Mouse (Mus musculus) gonadal fat pad, adult 2 months (tissue): ENCODE results near the gene Adam1b. TPM values are rescaled to one million over a fixed set of nuclear protein-coding genes. Genes with fewer than 3 reads are reported as not detected.

Experiments used
- polyA plus RNA-seq: library from polyadenylated mRNA; depleted of rRNA; stranded (reverse); fragments of >200 nt; gene quantifications from 2 replicates; pipeline ENCODE4 v1.2.3, GENCODE M21; 2012; rRNA removed

Gene Adam1b
- polyA plus RNA-seq, 1 experiment: 0.05 TPM

Other genes with a start within 250 kb of the Adam1b start
- 71.9 and 82.8 TPM in 2 replicates for gene Trafd1, start 117.8 kb downstream of the Adam1b start, polyA plus RNA-seq
- gene Naa25, start 105.5 kb downstream of the Adam1b start, polyA plus RNA-seq: 7.9 and 8.0 TPM in 2 replicates
- gene Tmem116, start 51.5 kb downstream of the Adam1b start, polyA plus RNA-seq: 11.1 and 12.0 TPM in 2 replicates
- gene Erp29, start 50.9 kb downstream of the Adam1b start, polyA plus RNA-seq: 65.3 and 66.6 TPM in 2 replicates
- gene Adam1a, start 42.0 kb upstream of the Adam1b start, polyA plus RNA-seq: 4.7 and 4.8 TPM in 2 replicates
- 0.33 TPM in 1 of 2 replicates, not detected in the other for gene Gm42878, start 42.0 kb upstream of the Adam1b start, polyA plus RNA-seq
- 45.5 and 48.9 TPM in 2 replicates for gene Mapkapk5, start 42.5 kb upstream of the Adam1b start, polyA plus RNA-seq
- gene Aldh2, start 90.4 kb upstream of the Adam1b start, polyA plus RNA-seq: 790 and 869 TPM in 2 replicates
- 17.4 and 21.3 TPM in 2 replicates for gene Acad12, start 115.5 kb upstream of the Adam1b start, polyA plus RNA-seq
- 11.7 and 13.4 TPM in 2 replicates for gene Acad10, start 157.1 kb upstream of the Adam1b start, polyA plus RNA-seq
- gene Brap, start 157.1 kb upstream of the Adam1b start, polyA plus RNA-seq: 29.9 and 35.8 TPM in 2 replicates
- 70.6 and 73.8 TPM in 2 replicates for gene Atxn2, start 207.9 kb upstream of the Adam1b start, polyA plus RNA-seq